Mouse (Mus musculus) liver, postnatal 0 days (tissue): ENCODE results near the gene Hdac2.

Source experiments
- CTCF ChIP-seq: sonication (generic); IDR thresholded peaks from 2 replicates; pipeline ENCODE4 v1.5.1; 2016; ENCODE audit warnings: antibody characterized with exemption, low read depth
- EP300 ChIP-seq: IDR thresholded peaks from 2 replicates; pipeline ENCODE4 v1.6.1; 2016; ENCODE audit warnings: antibody characterized with exemption, low read depth, mild to moderate bottlenecking

- TF ChIP-seq CTCF: no peak
- TF ChIP-seq EP300: no peak
Measured at GRCm38 (mm10) chr10:36959563-36960110, 14.7 kb upstream of the Hdac2 start.
